Mouse (Mus musculus): ENCODE results near the gene Rab3c. TPM values are rescaled to one million over a fixed set of nuclear protein-coding genes. Genes with fewer than 3 reads are reported as not detected.

Gene Rab3c
- total and polyA plus RNA-seq, 3 experiments, result not detected

DNA sequence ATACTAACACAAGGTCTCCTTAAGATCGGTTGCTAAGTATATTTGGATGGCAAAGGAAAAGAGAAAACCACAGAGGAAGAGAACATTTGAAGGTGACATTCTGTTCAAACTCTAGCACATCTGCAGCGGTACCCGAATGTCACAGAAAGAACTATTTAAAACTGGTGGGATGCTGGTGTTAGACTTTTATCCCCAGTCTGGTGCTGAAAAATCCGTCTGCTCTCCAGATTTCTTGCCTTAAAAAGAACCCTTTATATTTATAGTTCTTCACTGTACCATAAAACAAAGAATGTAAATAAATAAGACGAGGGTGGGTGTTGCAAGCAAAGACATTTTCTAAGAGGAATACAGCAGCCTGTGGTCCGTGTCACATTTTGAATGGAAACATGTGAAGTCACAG lies 105.1 kb downstream of the Rab3c start:
- Histone ChIP-seq H3K4me1 (ENCODE audit: control insufficient read depth in 1 of 2, insufficient read depth in 2 of 2) (no peaks in the 10 kb centered on the region), H3K9ac (ENCODE audit: insufficient read depth, low read depth) (no peak overlapping the region), H3K36me3 (replicated peaks in 1 of 2; ENCODE audit: control insufficient read depth in 1 of 2, insufficient read depth in 1 of 2, low read length in 1 of 2) (no peaks in the 10 kb centered on the region), H3K79me2 (replicated peaks; ENCODE audit: control insufficient read depth, extremely low read depth, insufficient read depth, poor library complexity, severe bottlenecking) (no peaks in the 10 kb centered on the region), H3K9me3 (replicated peaks; ENCODE audit: low read length) (peaks cover 3% of the 10 kb centered on the region), H3K27me3 (replicated peaks) (no peaks in the 10 kb centered on the region), H3K27ac (ENCODE audit: insufficient read depth, low read depth) (no peak overlapping the region), H3K4me3 (replicated peaks in 1 of 3; ENCODE audit: low read depth in 2 of 3, low read length in 2 of 3, poor library complexity in 1 of 3) (no peak overlapping the region), H3K4me2 (ENCODE audit: insufficient read depth, low read depth, poor library complexity, severe bottlenecking) (no peak overlapping the region)
- in situ Hi-C loops (cut with MboI; ENCODE audit: low pct_ligation_motif_present, low pct_unique_long_range_greater_than_20kb, low sequenced_read_pairs), result no loop called here
- no peak for TF ChIP-seq ZC3H11A (IDR thresholded peaks at IDR 0.05; ENCODE audit: low read depth, low read length)
- no peak for TF ChIP-seq USF1 (IDR thresholded peaks at IDR 0.05; ENCODE audit: low read depth, low read length)
- no peak for TF ChIP-seq NELFE (IDR thresholded peaks at IDR 0.05; ENCODE audit: low read depth, low read length)
- no peak for TF ChIP-seq POLR2AphosphoS2 (IDR thresholded peaks at IDR 0.05; ENCODE audit: low read depth, low read length)
- TF ChIP-seq TCF12 (IDR thresholded peaks at IDR 0.05; ENCODE audit: low read depth, low read length), result no peak
- no peak for TF ChIP-seq SMC3 (IDR thresholded peaks at IDR 0.05; ENCODE audit: low read depth, low read length)
- no peak for TF ChIP-seq JUN (IDR thresholded peaks at IDR 0.05; ENCODE audit: insufficient read depth, low read depth, low read length)
- TF ChIP-seq ETS1 (conservative IDR thresholded peaks at IDR 0.05; ENCODE audit: low read depth, low read length), result no peak
- no peak for TF ChIP-seq NRF1 (IDR thresholded peaks at IDR 0.05; ENCODE audit: low read depth, low read length)
- no peak for TF ChIP-seq MYC (IDR thresholded peaks at IDR 0.05; ENCODE audit: low read depth, low read length)
- TF ChIP-seq PAX5 (IDR thresholded peaks at IDR 0.05; ENCODE audit: low read length), result no peak
- TF ChIP-seq IRF4 (IDR thresholded peaks at IDR 0.05; ENCODE audit: low read depth, low read length), result no peak
- no peak for TF ChIP-seq RCOR1 (conservative IDR thresholded peaks at IDR 0.05; ENCODE audit: low read depth, low read length)
- TF ChIP-seq SIN3A (IDR thresholded peaks at IDR 0.05; ENCODE audit: low read length), result no peak
- no peak for TF ChIP-seq MAZ (IDR thresholded peaks at IDR 0.05; ENCODE audit: low read depth, low read length)
- TF ChIP-seq GABPA (IDR thresholded peaks at IDR 0.05; ENCODE audit: insufficient replicate concordance, low read depth, low read length), result no peak
- no peak for TF ChIP-seq MAX (IDR thresholded peaks at IDR 0.05; ENCODE audit: low read length)
- TF ChIP-seq CHD1 (IDR thresholded peaks at IDR 0.05; ENCODE audit: low read depth, low read length), result no peak
- no peak for TF ChIP-seq MAFK (IDR thresholded peaks at IDR 0.05; ENCODE audit: insufficient replicate concordance, low read length)
- TF ChIP-seq USF2 (conservative IDR thresholded peaks at IDR 0.05; ENCODE audit: low read depth, low read length), result no peak
- dilution Hi-C loops (cut with MboI; ENCODE audit: extremely low pct_ligation_motif_present, extremely low pct_unique_long_range_greater_than_20kb, low sequenced_read_pairs), result no loop called here
- DNase-seq (ENCODE audit: extremely low read depth), result no peak

DNA sequence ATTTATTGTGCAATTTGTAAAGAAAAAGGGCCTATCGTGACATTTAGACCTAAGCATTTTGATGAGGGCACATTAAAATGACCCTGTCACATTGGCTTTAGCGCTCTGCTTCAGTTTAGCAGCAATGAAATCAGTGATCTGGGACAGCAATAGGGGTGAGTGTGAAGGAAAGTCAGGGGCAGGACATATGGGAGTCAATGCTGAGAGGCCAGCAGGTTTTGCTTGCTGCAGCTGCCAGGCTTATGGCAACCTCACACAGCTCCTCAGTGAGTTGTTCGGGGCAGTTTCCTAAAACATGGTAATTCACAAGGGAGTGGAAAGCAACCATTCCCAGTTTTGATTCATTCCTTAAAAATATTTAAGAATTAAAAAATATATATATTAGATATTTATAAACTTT lies 111.1 kb downstream of the Rab3c start:
- DNase-seq (ENCODE audit: extremely low read depth), result no peak
- H3K4me3 ChIP-seq (replicated peaks in 1 of 3; ENCODE audit: low read depth in 2 of 3, low read length in 2 of 3, poor library complexity in 1 of 3), result no peak overlapping the region
- dilution Hi-C loops (cut with MboI; ENCODE audit: extremely low pct_ligation_motif_present, extremely low pct_unique_long_range_greater_than_20kb, low sequenced_read_pairs), result no loop called here
- H3K4me2 ChIP-seq (ENCODE audit: insufficient read depth, low read depth, poor library complexity, severe bottlenecking), result no peak overlapping the region
- no peak for TF ChIP-seq MAX (IDR thresholded peaks at IDR 0.05; ENCODE audit: low read length)
- TF ChIP-seq ZKSCAN1 (IDR thresholded peaks at IDR 0.05; ENCODE audit: borderline replicate concordance, low read depth, low read length), result no peak
- TF ChIP-seq USF2 (conservative IDR thresholded peaks at IDR 0.05; ENCODE audit: low read depth, low read length), result no peak
- no peak for TF ChIP-seq MEF2A (IDR thresholded peaks at IDR 0.05; ENCODE audit: borderline replicate concordance, low read depth, low read length)
- no peak for TF ChIP-seq ETS1 (conservative IDR thresholded peaks at IDR 0.05; ENCODE audit: low read depth, low read length)
- no peak for TF ChIP-seq ZNF384 (IDR thresholded peaks at IDR 0.05; ENCODE audit: low read depth, low read length)
- no peak for TF ChIP-seq SIN3A (IDR thresholded peaks at IDR 0.05; ENCODE audit: low read length)
- TF ChIP-seq MAZ (IDR thresholded peaks at IDR 0.05; ENCODE audit: low read depth, low read length), result no peak
- TF ChIP-seq RAD21 (IDR thresholded peaks at IDR 0.05; ENCODE audit: low read depth, low read length), result no peak
- no peak for TF ChIP-seq UBTF (IDR thresholded peaks at IDR 0.05; ENCODE audit: low read depth, low read length)
- TF ChIP-seq JUND (conservative IDR thresholded peaks at IDR 0.05; ENCODE audit: low read depth, low read length), result no peak
- no peak for TF ChIP-seq IRF4 (IDR thresholded peaks at IDR 0.05; ENCODE audit: low read depth, low read length)
- TF ChIP-seq TBP (conservative IDR thresholded peaks at IDR 0.05; ENCODE audit: low read depth, low read length), result no peak
- TF ChIP-seq MYC (IDR thresholded peaks at IDR 0.05; ENCODE audit: low read depth, low read length), result no peak
- no peak for TF ChIP-seq ELF1 (IDR thresholded peaks at IDR 0.05; ENCODE audit: low read depth, low read length)
- no peak for TF ChIP-seq CTCF (conservative IDR thresholded peaks at IDR 0.05 in 1 of 2, IDR thresholded peaks at IDR 0.05 in 1 of 2; ENCODE audit: low read depth in 2 of 2, low read length in 2 of 2)
- no peaks in the 10 kb centered on the region for H3K4me1 ChIP-seq (ENCODE audit: control insufficient read depth in 1 of 2, insufficient read depth in 2 of 2)
- H3K79me2 ChIP-seq (replicated peaks; ENCODE audit: control insufficient read depth, extremely low read depth, insufficient read depth, poor library complexity, severe bottlenecking), result no peaks in the 10 kb centered on the region
- no peaks in the 10 kb centered on the region for H3K36me3 ChIP-seq (replicated peaks in 1 of 2; ENCODE audit: control insufficient read depth in 1 of 2, insufficient read depth in 1 of 2, low read length in 1 of 2)
- in situ Hi-C loops (cut with MboI; ENCODE audit: low pct_ligation_motif_present, low pct_unique_long_range_greater_than_20kb, low sequenced_read_pairs), result no loop called here
- H3K27ac ChIP-seq (ENCODE audit: insufficient read depth, low read depth), result no peak overlapping the region
- H3K9me3 ChIP-seq (replicated peaks; ENCODE audit: low read length), result peaks cover 15% of the 10 kb centered on the region
- no peak overlapping the region for H3K9ac ChIP-seq (ENCODE audit: insufficient read depth, low read depth)
- no peaks in the 10 kb centered on the region for H3K27me3 ChIP-seq (replicated peaks)
